Mouse (Mus musculus) midbrain, postnatal 0 days (tissue): ENCODE measurements around the gene Wdr6. TPM values are rescaled to one million over a fixed set of nuclear protein-coding genes. Genes with fewer than 3 reads are reported as not detected.

ENCODE experiments used
- ATAC-seq: fragments of 200-750 bp; cut with Nextera tagmentation; 2 replicates; pipeline ENCODE4 v1.8.0; 2017; ENCODE audit warnings: moderate number of reproducible peaks, mild to moderate bottlenecking, moderate TSS enrichment, moderate library complexity; ENCODE audit not compliant: low FRiP score
- DNase-seq: peaks from one replicate; pipeline ENCODE4 v3.0.0-alpha.2; 2015; ENCODE audit warnings: low spot score
- H3K27ac ChIP-seq: fragments of 300-500 bp; sonication (generic); 2 replicates; pipeline ENCODE4 v1.5.1; 2014; ENCODE audit warnings: low read depth, mild to moderate bottlenecking, low read length, mixed read lengths
- H3K27me3 ChIP-seq: fragments of 300-500 bp; sonication (generic); 2 replicates; pipeline ENCODE4 v1.6.1; 2014; ENCODE audit warnings: low read length, control low read depth, mixed read lengths; ENCODE audit not compliant: insufficient read depth
- H3K36me3 ChIP-seq: fragments of 300-500 bp; sonication (generic); 2 replicates; pipeline ENCODE4 v1.6.1; 2014; ENCODE audit warnings: low read length, control low read depth, mixed read lengths; ENCODE audit not compliant: insufficient read depth
- H3K4me1 ChIP-seq: fragments of 300-500 bp; sonication (generic); 2 replicates; pipeline ENCODE4 v1.6.1; 2014; ENCODE audit warnings: mild to moderate bottlenecking, control low read depth, antibody characterized with exemption, low read length, mixed read lengths; ENCODE audit not compliant: insufficient read depth
- H3K4me2 ChIP-seq: fragments of 300-500 bp; sonication (generic); 2 replicates; pipeline ENCODE4 v1.6.1; 2014; ENCODE audit warnings: low read depth, mild to moderate bottlenecking, low read length, mixed read lengths; ENCODE audit not compliant: poor library complexity, severe bottlenecking
- H3K4me3 ChIP-seq: fragments of 300-500 bp; sonication (generic); 2 replicates; pipeline ENCODE4 v1.5.1; 2014; ENCODE audit warnings: low read depth, mild to moderate bottlenecking, low read length, moderate library complexity
- H3K9ac ChIP-seq: fragments of 300-500 bp; sonication (generic); replicated peaks from 2 replicates; pipeline ENCODE4 v1.6.1; 2014; ENCODE audit warnings: mild to moderate bottlenecking, low read length, moderate library complexity, mixed read lengths; ENCODE audit not compliant: poor library complexity, severe bottlenecking
- H3K9me3 ChIP-seq: fragments of 300-500 bp; sonication (generic); 2 replicates; pipeline ENCODE4 v1.6.1; 2016; ENCODE audit warnings: low read length, control low read depth
- CTCF ChIP-seq: IDR thresholded peaks from 2 replicates; pipeline ENCODE4 v1.5.1; 2016; ENCODE audit warnings: antibody characterized with exemption, mild to moderate bottlenecking
- WGBS: fragments of 180-500 bp; shearing (Covaris S2); extraction: QIAGEN DNeasy Blood & Tissue Kit; methylation state at CpG from one replicate; pipeline ENCODE4 v1.1.7; 2014; 5-methylcytosine and 5-hydroxymethylcytosine counted together
- polyA plus RNA-seq: library from polyadenylated mRNA; unstranded; fragments of >200 nt; fragmentation: Nextera tagmentation; extraction: Ambion mirVana; gene quantifications from 2 replicates; pipeline ENCODE4 v1.2.1, GENCODE M21; 2015
- total RNA-seq: library from RNA; depleted of rRNA; stranded (reverse); fragments of >200 nt; gene quantifications from 2 replicates; pipeline ENCODE4 v1.2.3, GENCODE M21; 2014

Wdr6 gene
- total and polyA plus RNA-seq, 2 experiments from 2014 or later = 378 to 610 TPM

DNA sequence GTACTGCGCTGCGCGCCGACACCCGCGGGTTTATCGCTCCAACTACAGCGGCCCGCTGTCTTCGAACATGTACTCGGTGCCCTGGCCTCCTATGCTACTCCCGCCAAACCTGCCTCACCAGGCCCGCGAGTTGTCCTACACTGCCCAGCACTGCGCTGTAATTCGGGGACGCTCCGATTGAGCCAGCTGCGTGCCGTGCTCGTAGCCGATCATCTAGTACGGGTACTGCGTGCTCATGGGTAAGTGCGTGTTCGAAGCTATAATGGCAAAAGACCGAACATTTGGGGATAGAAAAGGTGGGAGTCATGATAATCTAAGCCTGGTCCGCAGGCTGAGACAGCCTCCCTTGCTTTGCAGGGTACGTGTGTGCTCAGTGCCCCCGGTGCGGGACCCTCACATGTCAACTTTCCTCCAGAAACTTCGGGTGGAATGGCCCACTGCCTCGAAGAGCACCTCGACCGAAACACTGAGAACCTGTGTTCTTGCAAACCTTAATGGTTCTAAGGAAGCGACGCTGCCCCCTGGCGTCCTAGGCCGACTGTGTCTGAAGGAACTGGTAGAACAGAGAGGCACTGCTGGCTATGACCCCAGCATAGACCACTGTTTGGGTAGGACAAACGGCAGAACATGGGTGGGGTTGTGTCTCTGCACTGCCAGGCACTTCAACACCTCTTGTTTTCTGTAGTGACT is 8.2 kb downstream of the Wdr6 start:
- H3K4me2 ChIP-seq = peak overlapping the region; percentile 99
- DNase-seq (peak; percentile 85), ATAC-seq (no peak)
- peak overlapping the region; percentile 60 for H3K9ac ChIP-seq
- peaks cover 41% of the 10 kb centered on the region for H3K36me3 ChIP-seq
- TF ChIP-seq CTCF = peak; percentile 73
- H3K9me3 ChIP-seq = no peaks in the 10 kb centered on the region
- H3K27ac ChIP-seq = peak overlapping the region; percentile 64
- H3K4me3 ChIP-seq = peak overlapping the region; percentile 57
- H3K27me3 ChIP-seq = no peaks in the 10 kb centered on the region
- peaks cover 17% of the 10 kb centered on the region for H3K4me1 ChIP-seq
- 2% methylated on average over 39 of the region's 40 CpGs for WGBS

DNA sequence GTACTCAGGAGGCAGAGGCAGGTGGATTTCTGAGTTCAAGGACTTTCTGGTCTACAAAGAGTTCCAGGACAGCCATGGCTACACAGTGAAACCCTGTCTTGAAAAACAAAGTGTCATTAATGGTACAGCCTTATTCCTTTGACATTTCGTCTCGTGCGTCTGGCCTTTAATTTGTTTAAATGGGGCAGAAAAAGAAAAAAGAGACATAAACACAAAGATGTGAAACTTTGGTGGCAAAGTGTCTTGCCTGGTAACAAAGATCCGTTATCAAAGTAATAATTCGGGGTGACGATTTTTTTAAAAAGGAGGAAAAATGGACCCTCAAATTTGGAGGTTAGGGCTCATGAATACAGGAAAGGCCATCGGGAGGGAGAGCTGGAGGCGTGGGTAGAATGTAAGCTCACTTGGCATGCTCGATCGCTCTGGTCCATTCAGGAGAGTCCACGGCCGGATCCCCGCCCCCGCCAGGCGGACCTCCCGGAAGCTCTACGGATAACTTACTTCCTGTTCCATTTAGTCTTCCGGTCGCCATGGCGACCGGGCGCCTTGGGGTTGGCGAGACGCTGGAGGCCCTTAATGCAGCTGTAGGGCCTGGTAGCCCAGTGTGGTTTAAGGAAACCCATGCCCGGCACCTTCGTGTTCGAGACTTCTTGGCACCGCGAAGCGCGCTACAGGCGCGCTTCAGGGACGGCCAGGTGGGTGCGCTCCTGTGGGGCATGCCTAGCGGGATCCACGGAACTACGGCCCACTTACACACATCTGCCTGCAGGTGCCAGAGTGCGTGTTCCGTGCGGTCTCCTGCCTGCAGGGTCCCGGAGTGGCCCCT is 8.9 kb downstream of the Wdr6 start, which contains the start of gene Dalrd3:
TSS of gene Dalrd3 (plus strand) at position 506 of the 826 bp plus-strand sequence.
- H3K4me3 ChIP-seq = peak within 1 kb of the TSS; percentile 57
- peak; percentile 97 for DNase-seq
- ATAC-seq = peak; percentile 29
- WGBS = 6% methylated on average over 42 of the region's 42 CpGs
- H3K4me1 ChIP-seq = peaks cover 15% of the 10 kb centered on the region
- H3K4me2 ChIP-seq = peak within 1 kb of the TSS; percentile 99
- H3K27me3 ChIP-seq = no peaks in the 10 kb centered on the region
- H3K9ac ChIP-seq = peak within 1 kb of the TSS; percentile 60
- no peak for TF ChIP-seq CTCF
- peak within 1 kb of the TSS; percentile 64 for H3K27ac ChIP-seq
- H3K9me3 ChIP-seq = no peaks in the 10 kb centered on the region
- peaks cover 43% of the 10 kb centered on the region for H3K36me3 ChIP-seq

DNA sequence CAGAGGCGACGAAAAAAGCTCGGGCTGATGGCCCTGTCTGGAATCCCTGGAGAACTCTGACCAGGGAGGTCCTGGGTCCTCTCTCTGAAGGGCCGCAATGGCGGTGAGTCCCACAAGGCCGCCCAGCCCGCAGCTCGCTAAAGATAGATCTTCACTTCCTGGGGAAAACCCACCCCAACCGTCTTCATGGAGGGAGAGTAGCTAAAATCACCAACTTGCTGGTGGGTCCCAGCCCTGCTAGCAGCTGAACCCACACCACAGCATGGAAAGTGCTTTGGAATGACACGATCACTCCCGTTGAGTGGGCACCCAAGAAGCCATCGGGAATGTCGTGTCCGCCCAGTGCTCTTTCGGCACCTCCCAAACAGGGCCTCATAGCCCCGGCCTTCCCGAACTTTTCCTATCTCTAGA is 10.0 kb downstream of the Wdr6 start:
- peaks cover 47% of the 10 kb centered on the region for H3K36me3 ChIP-seq
- H3K27me3 ChIP-seq = no peaks in the 10 kb centered on the region
- no peak overlapping the region for H3K9ac ChIP-seq
- H3K4me2 ChIP-seq = peak overlapping the region; percentile 99
- ATAC-seq (no peak), DNase-seq (no peak)
- 77% methylated on average over 17 of the region's 17 CpGs for WGBS
- peak overlapping the region; percentile 70; the same call in 1 of the 2 replicates for H3K4me3 ChIP-seq
- no peak overlapping the region; the same call in 1 of the 2 replicates for H3K27ac ChIP-seq
- H3K9me3 ChIP-seq = no peaks in the 10 kb centered on the region
- H3K4me1 ChIP-seq = peaks cover 15% of the 10 kb centered on the region; the same call in 1 of the 2 replicates
- TF ChIP-seq CTCF = no peak

DNA sequence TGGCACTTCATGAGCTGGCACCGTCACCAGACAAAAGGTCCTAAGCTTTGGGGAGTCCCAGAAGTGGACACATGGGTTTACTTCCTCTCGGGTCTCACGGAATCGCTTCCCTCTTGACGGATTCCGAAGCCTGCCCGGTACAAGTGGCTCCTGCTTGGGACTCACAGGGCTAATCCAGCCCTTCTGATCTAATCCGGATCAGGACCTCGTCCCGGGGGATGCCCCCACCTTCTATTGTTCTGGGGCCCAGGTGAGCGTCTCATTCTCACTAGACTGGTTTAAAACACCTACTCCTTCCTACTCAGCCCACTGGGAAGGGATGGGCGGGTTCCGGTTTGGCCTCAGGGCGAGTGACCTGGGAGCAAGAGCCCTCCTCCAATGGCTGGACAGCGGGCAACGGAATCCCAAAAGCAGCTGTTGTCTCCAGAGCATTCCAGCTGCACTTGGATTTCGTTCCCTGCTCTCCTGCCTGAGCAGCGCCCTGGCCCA is 10.6 kb downstream of the Wdr6 start:
- peaks cover 15% of the 10 kb centered on the region; the same call in 1 of the 2 replicates for H3K4me1 ChIP-seq
- H3K36me3 ChIP-seq = peaks cover 42% of the 10 kb centered on the region
- ATAC-seq (no peak), DNase-seq (no peak)
- no peaks in the 10 kb centered on the region for H3K9me3 ChIP-seq
- peak overlapping the region; percentile 70 for H3K4me3 ChIP-seq
- TF ChIP-seq CTCF = no peak
- H3K4me2 ChIP-seq = peak overlapping the region; percentile 99
- WGBS = 8% methylated on average over 18 of the region's 18 CpGs
- H3K27me3 ChIP-seq = no peaks in the 10 kb centered on the region
- peak overlapping the region; percentile 79 for H3K9ac ChIP-seq
- peak overlapping the region; percentile 98 for H3K27ac ChIP-seq

DNA sequence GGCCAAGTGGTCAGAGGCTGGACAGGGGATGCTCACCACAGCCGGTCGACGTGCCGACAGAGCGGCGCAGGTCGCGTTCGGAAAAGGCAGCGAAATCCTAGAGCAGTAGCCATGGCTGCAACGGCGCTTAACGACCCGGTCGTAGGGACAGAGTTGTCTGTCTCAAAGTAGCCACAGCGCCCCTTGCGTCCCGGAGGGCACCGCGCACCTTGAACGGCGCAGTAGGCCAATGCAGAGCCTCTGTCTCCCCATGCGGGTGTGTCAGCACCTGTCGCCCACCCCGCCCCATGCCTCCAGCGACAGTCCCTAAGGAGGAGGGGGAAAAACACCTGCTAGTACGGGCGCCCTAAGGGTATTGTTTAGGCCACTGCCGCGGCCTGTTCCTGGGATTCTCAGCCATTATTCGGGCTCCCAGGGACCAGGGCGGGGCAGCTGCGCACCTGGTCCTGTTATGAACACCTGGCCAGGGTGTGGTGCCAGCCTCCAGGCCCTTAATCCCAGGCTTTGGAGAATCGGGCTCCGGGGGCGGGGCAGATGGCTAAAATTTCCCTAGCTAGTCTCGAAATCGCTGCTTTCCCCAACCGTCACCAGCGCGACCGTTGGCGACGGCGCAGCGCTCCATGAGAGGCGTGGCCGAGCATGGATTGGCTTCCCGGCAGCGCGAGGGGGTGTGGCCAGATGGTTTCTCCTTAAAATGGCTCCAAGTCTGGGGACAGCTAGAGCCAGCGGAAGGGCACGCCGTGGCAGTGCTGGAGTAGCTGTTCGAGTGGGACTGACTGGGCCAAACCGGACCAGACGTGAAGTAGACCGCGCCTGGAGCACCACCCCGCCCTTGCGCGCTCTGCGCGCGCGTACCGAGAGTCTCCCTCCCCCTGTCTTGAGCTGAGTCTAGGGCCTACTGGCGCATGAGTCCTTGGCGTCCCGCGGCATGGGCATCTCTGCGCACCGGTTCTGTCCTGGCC is 11.4 kb downstream of the Wdr6 start, which contains the start of gene Ndufaf3:
TSS of gene Ndufaf3 (minus strand) at position 620 of the 962 bp plus-strand sequence.
- Histone ChIP-seq H3K4me3 (peak within 1 kb of the TSS; percentile 70), H3K9ac (peak within 1 kb of the TSS; percentile 79), H3K4me1 (peaks cover 15% of the 10 kb centered on the region; the same call in 1 of the 2 replicates), H3K36me3 (peaks cover 39% of the 10 kb centered on the region), H3K4me2 (peak within 1 kb of the TSS; percentile 99), H3K9me3 (no peaks in the 10 kb centered on the region), H3K27ac (peak within 1 kb of the TSS; percentile 98), H3K27me3 (no peaks in the 10 kb centered on the region)
- TF ChIP-seq CTCF = peak; percentile 92
- DNase-seq (peak; percentile 98), ATAC-seq (peak; percentile 90)
- under 1% methylated on average over 71 of the region's 73 CpGs for WGBS
